Mouse (Mus musculus) lung, embryonic 16.5 days (tissue): ENCODE measurements at regions not wholly inside any gene's neighbourhood (a gene's known extent, or its start where the extent isn't known, plus 50 kb on each side); places are given as distances from the start of the nearest gene placed in this dataset.

Experiments used
- ATAC-seq: fragments of 200-750 bp; cut with Nextera tagmentation; 2 replicates; pipeline ENCODE4 v1.8.0; 2017; ENCODE audit warnings: low read depth, mild to moderate bottlenecking, moderate library complexity
- H3K27ac ChIP-seq: fragments of 300-500 bp; sonication (generic); 2 replicates; pipeline ENCODE4 v1.5.1; 2014; ENCODE audit warnings: mild to moderate bottlenecking, control low read depth, low read length
- H3K27me3 ChIP-seq: fragments of 300-500 bp; sonication (generic); 2 replicates; pipeline ENCODE4 v1.6.1; 2014; ENCODE audit warnings: low read depth, low read length, mixed read lengths; ENCODE audit not compliant: control insufficient read depth, insufficient read depth
- H3K36me3 ChIP-seq: fragments of 300-500 bp; sonication (generic); 2 replicates; pipeline ENCODE4 v1.6.1; 2014; ENCODE audit warnings: low read length; ENCODE audit not compliant: control insufficient read depth, insufficient read depth
- H3K4me1 ChIP-seq: fragments of 300-500 bp; sonication (generic); replicated peaks from 2 replicates; pipeline ENCODE4 v1.6.1; 2014; ENCODE audit warnings: low read length, mixed read lengths; ENCODE audit not compliant: control insufficient read depth, insufficient read depth
- H3K4me2 ChIP-seq: fragments of 300-500 bp; sonication (generic); 2 replicates; pipeline ENCODE4 v1.6.1; 2014; ENCODE audit warnings: low read depth, low read length, control low read depth
- H3K4me3 ChIP-seq: fragments of 300-500 bp; sonication (generic); 2 replicates; pipeline ENCODE4 v1.5.1; 2014; ENCODE audit warnings: mild to moderate bottlenecking, low read length, control low read depth
- H3K9ac ChIP-seq: fragments of 300-500 bp; sonication (generic); 2 replicates; pipeline ENCODE4 v1.6.1; 2014; ENCODE audit warnings: low read length, control low read depth
- H3K9me3 ChIP-seq: fragments of 300-500 bp; sonication (generic); 2 replicates; pipeline ENCODE4 v1.6.1; 2016; ENCODE audit warnings: low read length; ENCODE audit not compliant: control insufficient read depth
- WGBS: fragments of 180-500 bp; shearing (Covaris S2); extraction: QIAGEN DNeasy Blood & Tissue Kit; methylation state at CpG from one replicate; pipeline ENCODE4 v1.1.7; 2014; 5-methylcytosine and 5-hydroxymethylcytosine counted together

DNA sequence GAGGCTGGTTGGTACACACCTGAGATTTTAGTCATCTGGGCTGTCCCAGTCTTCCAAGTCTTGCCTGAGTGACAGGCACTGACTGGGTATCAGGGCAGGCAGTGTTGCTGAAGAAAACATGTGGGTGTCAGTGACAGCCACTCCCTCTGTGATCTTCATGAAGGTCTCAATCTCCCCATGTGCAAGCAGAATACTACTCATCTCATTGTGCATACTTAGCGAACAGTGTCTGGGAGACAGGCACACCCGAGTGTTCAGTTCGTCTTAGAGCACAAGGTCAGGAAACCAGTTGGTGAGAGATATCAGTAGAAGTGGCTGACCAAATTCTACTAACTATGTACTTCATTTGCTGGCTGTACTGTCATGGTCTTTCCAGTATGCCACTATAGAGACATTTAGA, 315.9 kb downstream of the Tbc1d1 start:
- WGBS = 64% methylated on average over 3 of the region's 3 CpGs
- H3K4me3 ChIP-seq = no peak overlapping the region
- H3K4me1 ChIP-seq = 0 out of 2 replicates have a peak, but pooled peaks cover 3% of the 10 kb centered on the region
- no peaks in the 10 kb centered on the region for H3K9me3 ChIP-seq
- no peak overlapping the region for H3K4me2 ChIP-seq
- H3K27me3 ChIP-seq = no peaks in the 10 kb centered on the region
- H3K9ac ChIP-seq = no peak overlapping the region
- no peak overlapping the region for H3K27ac ChIP-seq
- no peak for ATAC-seq
- no peaks in the 10 kb centered on the region for H3K36me3 ChIP-seq

GRCm38 (mm10) chr5:64472415-64472814, 316.3 kb downstream of the Tbc1d1 start:
- Histone ChIP-seq H3K36me3 (no peaks in the 10 kb centered on the region), H3K9ac (no peak overlapping the region), H3K4me3 (no peak overlapping the region), H3K4me1 (0 out of 2 replicates have a peak, but pooled peaks cover 3% of the 10 kb centered on the region), H3K27me3 (no peaks in the 10 kb centered on the region), H3K9me3 (no peaks in the 10 kb centered on the region), H3K4me2 (no peak overlapping the region), H3K27ac (no peak overlapping the region)
- WGBS = 46% methylated on average over 10 of the region's 10 CpGs
- no peak for ATAC-seq

DNA sequence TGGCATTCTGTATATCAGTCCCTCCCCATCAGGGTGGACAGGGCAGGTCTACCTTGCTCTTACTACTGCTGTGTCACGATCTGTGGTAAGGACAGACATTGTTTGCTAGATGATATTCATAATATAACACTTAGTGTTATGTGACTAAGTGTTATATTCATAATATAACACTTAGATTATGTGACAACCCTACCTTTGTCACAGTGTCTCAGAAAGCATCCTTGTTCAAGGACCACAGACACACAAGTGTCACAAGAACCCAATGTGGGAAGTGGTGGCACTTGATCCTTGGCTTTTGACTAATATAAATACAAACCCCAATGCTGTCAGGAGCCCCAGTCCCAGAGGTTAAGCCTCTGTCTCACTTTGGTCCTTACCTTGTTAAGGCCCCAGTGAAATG, 318.8 kb downstream of the Tbc1d1 start:
- H3K9me3 ChIP-seq = no peaks in the 10 kb centered on the region
- H3K4me3 ChIP-seq = no peak overlapping the region
- no peaks in the 10 kb centered on the region for H3K27me3 ChIP-seq
- 73% methylated on average over 1 of the region's 1 CpGs for WGBS
- no peak overlapping the region for H3K9ac ChIP-seq
- no peak overlapping the region for H3K27ac ChIP-seq
- H3K36me3 ChIP-seq = no peaks in the 10 kb centered on the region
- peaks cover 10% of the 10 kb centered on the region for H3K4me1 ChIP-seq
- H3K4me2 ChIP-seq = no peak overlapping the region
- ATAC-seq = no peak

DNA sequence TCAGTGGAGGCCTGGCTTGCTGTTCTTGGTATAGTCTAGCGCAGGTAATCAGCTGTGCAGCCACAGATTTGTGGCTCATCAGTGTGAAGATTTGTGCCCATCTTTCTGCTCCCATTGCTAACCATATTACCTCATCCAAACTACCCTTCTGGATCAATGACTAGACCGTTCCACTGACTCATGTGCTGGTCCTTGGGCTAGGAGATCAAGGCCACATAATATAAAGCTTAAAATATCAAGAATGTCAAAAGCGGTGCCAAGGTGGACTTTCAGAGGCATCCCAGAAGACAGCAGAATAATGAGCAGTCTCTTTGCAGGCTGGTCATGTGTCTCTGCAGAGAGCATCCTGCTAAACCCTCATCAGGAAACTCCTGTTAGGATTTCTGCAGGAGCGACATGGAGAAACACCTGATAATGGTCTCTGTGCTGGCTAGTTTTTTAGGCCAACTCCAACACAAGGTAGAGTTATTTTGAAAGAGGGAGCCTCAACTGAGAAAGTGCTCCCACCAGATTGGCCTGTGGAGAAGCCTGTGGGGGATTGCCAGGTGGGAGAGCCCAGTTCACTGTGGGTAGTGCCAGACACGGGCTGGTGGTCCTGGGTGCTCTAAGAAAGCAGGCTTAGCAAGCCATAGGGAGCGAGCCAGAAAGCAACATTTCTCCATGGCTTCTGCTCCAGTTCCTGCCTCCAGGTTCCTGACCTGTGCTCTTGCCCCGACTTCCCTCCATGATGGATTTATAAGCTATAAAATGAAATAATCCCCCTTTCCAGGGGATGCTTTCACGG, 319.8 kb downstream of the Tbc1d1 start:
- WGBS = 75% methylated on average over 8 of the region's 8 CpGs
- no peaks in the 10 kb centered on the region for H3K9me3 ChIP-seq
- H3K4me1 ChIP-seq = peaks cover 10% of the 10 kb centered on the region
- no peak for ATAC-seq
- H3K4me3 ChIP-seq = no peak overlapping the region
- no peak overlapping the region for H3K9ac ChIP-seq
- no peak overlapping the region for H3K27ac ChIP-seq
- no peak overlapping the region for H3K4me2 ChIP-seq
- no peaks in the 10 kb centered on the region for H3K36me3 ChIP-seq
- no peaks in the 10 kb centered on the region for H3K27me3 ChIP-seq

DNA sequence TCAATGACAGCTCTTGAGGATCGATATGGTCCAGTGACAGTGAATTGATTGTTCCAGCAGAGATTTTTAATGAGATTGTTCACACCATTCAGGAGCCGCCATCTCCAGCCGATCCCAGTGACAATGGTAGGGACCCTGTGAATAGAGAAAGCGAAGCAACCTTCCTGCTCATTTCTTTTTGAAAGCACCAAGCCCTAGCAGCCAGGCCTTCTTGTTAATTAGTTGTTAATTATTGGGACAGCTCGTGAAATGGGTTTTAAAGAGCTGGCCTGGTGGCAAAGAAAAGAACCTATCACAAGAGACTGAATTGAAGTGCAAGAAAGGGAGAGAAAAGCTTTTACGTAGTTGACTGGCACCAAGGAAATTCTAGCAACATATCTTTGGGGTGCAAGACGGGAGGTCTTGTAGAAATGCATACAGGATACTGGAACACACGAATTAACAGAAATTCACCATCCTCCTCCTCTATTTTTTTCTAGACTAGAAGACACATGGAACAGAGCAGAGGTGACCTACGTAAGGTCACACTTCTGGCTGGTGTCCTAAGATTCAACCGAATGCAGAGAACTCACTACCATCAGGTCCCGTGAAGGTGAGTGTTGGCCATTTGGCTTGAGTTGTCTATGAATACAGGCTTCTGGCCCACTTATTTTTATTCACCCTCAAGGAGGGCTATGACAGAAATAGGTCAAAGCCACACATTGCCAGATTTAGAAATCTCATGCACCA, 320.7 kb downstream of the Tbc1d1 start:
- Histone ChIP-seq H3K36me3 (no peaks in the 10 kb centered on the region), H3K4me1 (peaks cover 10% of the 10 kb centered on the region), H3K4me3 (no peak overlapping the region), H3K27me3 (no peaks in the 10 kb centered on the region), H3K9ac (no peak overlapping the region), H3K9me3 (no peaks in the 10 kb centered on the region), H3K27ac (no peak overlapping the region), H3K4me2 (no peak overlapping the region)
- WGBS = 79% methylated on average over 11 of the region's 11 CpGs
- ATAC-seq = no peak

- H3K4me1 ChIP-seq = peaks cover 7% of the 10 kb centered on the region
- no peak overlapping the region for H3K9ac ChIP-seq
- 76% methylated on average over 13 of the region's 13 CpGs for WGBS
- ATAC-seq = no peak
- H3K9me3 ChIP-seq = no peaks in the 10 kb centered on the region
- no peak overlapping the region for H3K4me2 ChIP-seq
- no peak overlapping the region for H3K27ac ChIP-seq
- H3K4me3 ChIP-seq = no peak overlapping the region
- no peaks in the 10 kb centered on the region for H3K36me3 ChIP-seq
- no peaks in the 10 kb centered on the region for H3K27me3 ChIP-seq
These were observed 322.0 kb downstream of the Tbc1d1 start for GRCm38 (mm10) chr5:64478143-64478542.

DNA sequence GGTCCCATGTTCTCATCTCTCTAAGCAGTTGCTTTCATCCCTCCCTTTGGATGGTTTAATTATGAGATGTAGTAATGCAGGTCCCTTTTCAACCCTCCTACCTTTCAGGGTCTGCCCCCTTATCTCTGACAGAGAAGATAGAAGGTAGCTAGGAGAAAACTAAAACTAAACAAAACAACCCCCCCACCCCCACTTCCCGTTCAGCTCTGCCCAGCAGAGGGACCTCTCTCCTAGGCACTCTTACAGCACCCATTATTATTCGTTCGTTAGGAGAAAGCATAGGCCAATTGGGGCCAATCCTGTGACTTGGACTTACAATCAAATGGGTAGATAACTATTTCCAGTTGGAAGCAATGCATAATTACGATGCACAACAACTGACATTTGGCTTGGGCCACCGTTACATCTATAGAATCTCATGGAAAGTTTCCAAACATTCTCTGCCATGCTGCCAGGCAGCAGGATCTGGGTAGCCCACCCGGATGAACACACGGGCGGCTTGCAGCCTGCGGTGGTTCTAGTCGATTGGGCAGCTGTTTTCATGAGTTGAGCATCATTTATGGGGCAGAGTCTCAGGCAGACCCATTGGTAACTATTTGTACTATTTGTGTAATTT, 322.6 kb downstream of the Tbc1d1 start:
- H3K4me1 ChIP-seq = peaks cover 7% of the 10 kb centered on the region
- no peak overlapping the region for H3K4me3 ChIP-seq
- no peaks in the 10 kb centered on the region for H3K9me3 ChIP-seq
- no peak overlapping the region for H3K4me2 ChIP-seq
- H3K27me3 ChIP-seq = no peaks in the 10 kb centered on the region
- H3K9ac ChIP-seq = no peak overlapping the region
- ATAC-seq = no peak
- 71% methylated on average over 10 of the region's 10 CpGs for WGBS
- no peaks in the 10 kb centered on the region for H3K36me3 ChIP-seq
- H3K27ac ChIP-seq = no peak overlapping the region

- H3K4me3 ChIP-seq = no peak overlapping the region
- no peak overlapping the region for H3K27ac ChIP-seq
- no peaks in the 10 kb centered on the region for H3K27me3 ChIP-seq
- peaks cover 7% of the 10 kb centered on the region for H3K4me1 ChIP-seq
- H3K4me2 ChIP-seq = no peak overlapping the region
- no peak for ATAC-seq
- WGBS = 50% methylated on average over 8 of the region's 8 CpGs
- no peaks in the 10 kb centered on the region for H3K36me3 ChIP-seq
- H3K9ac ChIP-seq = no peak overlapping the region
- H3K9me3 ChIP-seq = no peaks in the 10 kb centered on the region
These were observed 323.2 kb downstream of the Tbc1d1 start for GRCm38 (mm10) chr5:64479315-64479714.

DNA sequence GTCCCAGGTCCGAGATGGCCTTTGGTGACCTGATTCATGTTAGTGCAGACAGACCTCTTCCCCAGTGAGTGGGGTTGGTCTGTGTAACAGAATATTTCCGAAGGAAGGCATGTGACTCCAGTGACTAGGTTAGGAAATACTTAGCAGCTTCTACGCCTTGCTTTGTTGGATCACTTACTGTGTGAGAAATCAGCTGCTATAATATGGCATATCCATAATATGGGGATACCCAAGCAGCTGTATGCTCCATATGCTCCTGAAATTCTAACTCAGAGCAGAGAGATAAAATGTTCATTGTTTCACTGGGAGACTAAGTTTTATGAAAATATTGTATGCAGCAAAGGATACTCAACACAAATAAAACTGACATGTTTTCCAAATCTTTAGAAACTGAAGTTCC, 318.1 kb upstream of the Klf3 start:
- 0 out of 2 replicates have a peak, but pooled peaks cover 4% of the 10 kb centered on the region for H3K4me1 ChIP-seq
- no peak for ATAC-seq
- no peak overlapping the region for H3K27ac ChIP-seq
- H3K27me3 ChIP-seq = no peaks in the 10 kb centered on the region
- no peaks in the 10 kb centered on the region for H3K9me3 ChIP-seq
- no peak overlapping the region for H3K4me3 ChIP-seq
- no peak overlapping the region for H3K4me2 ChIP-seq
- H3K9ac ChIP-seq = no peak overlapping the region
- 92% methylated on average over 3 of the region's 3 CpGs for WGBS
- no peaks in the 10 kb centered on the region for H3K36me3 ChIP-seq
